Mouse (Mus musculus) kidney, embryonic 16.5 days (tissue): Measurements from ENCODE around the gene Gpr37l1. TPM values are rescaled to one million over a fixed set of nuclear protein-coding genes. Genes with fewer than 3 reads are reported as not detected.

Source experiments
- ATAC-seq: fragments of 200-750 bp; cut with Nextera tagmentation; 2 replicates; pipeline ENCODE4 v1.8.0; 2017; ENCODE audit warnings: moderate TSS enrichment; ENCODE audit not compliant: low FRiP score, low TSS enrichment
- H3K27ac ChIP-seq: fragments of 300-500 bp; sonication (generic); 2 replicates; pipeline ENCODE4 v1.5.1; 2014; ENCODE audit warnings: low read length
- H3K27me3 ChIP-seq: fragments of 300-500 bp; sonication (generic); 2 replicates; pipeline ENCODE4 v1.6.1; 2014; ENCODE audit warnings: low read length, control low read depth, mixed read lengths; ENCODE audit not compliant: insufficient read depth
- H3K36me3 ChIP-seq: fragments of 300-500 bp; sonication (generic); 2 replicates; pipeline ENCODE4 v1.6.1; 2014; ENCODE audit warnings: low read length, control low read depth, mixed read lengths; ENCODE audit not compliant: insufficient read depth
- H3K4me1 ChIP-seq: fragments of 300-500 bp; sonication (generic); 2 replicates; pipeline ENCODE4 v1.6.1; 2014; ENCODE audit warnings: low read length, control low read depth, mixed read lengths; ENCODE audit not compliant: insufficient read depth
- H3K4me2 ChIP-seq: fragments of 300-500 bp; sonication (generic); replicated peaks from 2 replicates; pipeline ENCODE4 v1.6.1; 2014; ENCODE audit warnings: low read depth, low read length
- H3K4me3 ChIP-seq: fragments of 300-500 bp; sonication (generic); 2 replicates; pipeline ENCODE4 v1.5.1; 2014; ENCODE audit warnings: mild to moderate bottlenecking, low read length
- H3K9ac ChIP-seq: fragments of 300-500 bp; sonication (generic); replicated peaks from 2 replicates; pipeline ENCODE4 v1.6.1; 2014; ENCODE audit warnings: low read length
- H3K9me3 ChIP-seq: fragments of 300-500 bp; sonication (generic); 2 replicates; pipeline ENCODE4 v1.6.1; 2016; ENCODE audit warnings: low read length, control low read depth
- WGBS: fragments of 180-500 bp; shearing (Covaris S2); extraction: QIAGEN DNeasy Blood & Tissue Kit; methylation state at CpG from one replicate; pipeline ENCODE4 v1.1.7; 2014; 5-methylcytosine and 5-hydroxymethylcytosine counted together
- polyA plus RNA-seq: library from polyadenylated mRNA; unstranded; fragments of >200 nt; fragmentation: Nextera tagmentation; extraction: Ambion mirVana; gene quantifications from 2 replicates; pipeline ENCODE4 v1.2.1, GENCODE M21; 2015

The Gpr37l1 gene
- polyA plus RNA-seq, 1 experiment from 2014 or later = not detected

GRCm38 (mm10) chr1:135139906-135140305 lies 27.6 kb downstream of the Gpr37l1 start:
- Histone ChIP-seq H3K36me3 (no peaks in the 10 kb centered on the region), H3K4me1 (no peaks in the 10 kb centered on the region), H3K27me3 (no peaks in the 10 kb centered on the region), H3K4me2 (no peak overlapping the region), H3K9ac (no peak overlapping the region), H3K9me3 (no peaks in the 10 kb centered on the region), H3K4me3 (no peak overlapping the region), H3K27ac (no peak overlapping the region)
- 63% methylated on average over 2 of the region's 2 CpGs for WGBS
- ATAC-seq = no peak

GRCm38 (mm10) chr1:135136500-135136899 lies 31.0 kb downstream of the Gpr37l1 start:
- Histone ChIP-seq H3K27me3 (no peaks in the 10 kb centered on the region), H3K4me1 (peaks cover 9% of the 10 kb centered on the region; the same call in 1 of the 2 replicates), H3K9me3 (no peaks in the 10 kb centered on the region), H3K9ac (no peak overlapping the region), H3K36me3 (no peaks in the 10 kb centered on the region), H3K4me2 (no peak overlapping the region), H3K4me3 (no peak overlapping the region), H3K27ac (no peak overlapping the region)
- 3% methylated on average over 1 of the region's 1 CpGs for WGBS
- ATAC-seq = no peak

- no peak overlapping the region for H3K4me2 ChIP-seq
- H3K27ac ChIP-seq = no peak overlapping the region
- H3K4me3 ChIP-seq = no peak overlapping the region
- H3K4me1 ChIP-seq = peaks cover 15% of the 10 kb centered on the region; the same call in 1 of the 2 replicates
- H3K9ac ChIP-seq = no peak overlapping the region
- WGBS = 90% methylated on average over 8 of the region's 8 CpGs
- no peaks in the 10 kb centered on the region for H3K9me3 ChIP-seq
- no peaks in the 10 kb centered on the region for H3K36me3 ChIP-seq
- ATAC-seq = no peak
- H3K27me3 ChIP-seq = no peaks in the 10 kb centered on the region
Measured at GRCm38 (mm10) chr1:135135111-135135787, 32.2 kb downstream of the Gpr37l1 start.

GRCm38 (mm10) chr1:135133678-135134435 lies 33.6 kb downstream of the Gpr37l1 start:
- no peaks in the 10 kb centered on the region for H3K27me3 ChIP-seq
- no peaks in the 10 kb centered on the region for H3K9me3 ChIP-seq
- no peak overlapping the region for H3K27ac ChIP-seq
- no peak overlapping the region for H3K9ac ChIP-seq
- no peak overlapping the region for H3K4me3 ChIP-seq
- ATAC-seq = no peak
- WGBS = 78% methylated on average over 10 of the region's 10 CpGs
- H3K36me3 ChIP-seq = no peaks in the 10 kb centered on the region
- no peak overlapping the region for H3K4me2 ChIP-seq
- H3K4me1 ChIP-seq = peaks cover 19% of the 10 kb centered on the region; the same call in 1 of the 2 replicates

GRCm38 (mm10) chr1:135132893-135133369 lies 34.5 kb downstream of the Gpr37l1 start:
- Histone ChIP-seq H3K36me3 (no peaks in the 10 kb centered on the region), H3K9me3 (no peaks in the 10 kb centered on the region), H3K4me3 (no peak overlapping the region), H3K27ac (no peak overlapping the region), H3K27me3 (no peaks in the 10 kb centered on the region), H3K4me2 (no peak overlapping the region), H3K4me1 (peaks cover 22% of the 10 kb centered on the region), H3K9ac (no peak overlapping the region)
- no peak for ATAC-seq
- WGBS = 80% methylated on average over 9 of the region's 9 CpGs

GRCm38 (mm10) chr1:135132473-135132872 lies 35.0 kb downstream of the Gpr37l1 start, which contains the start of gene Ptpn7:
TSS of gene Ptpn7 (plus strand) at chr1:135132700.
- no peaks in the 10 kb centered on the region for H3K9me3 ChIP-seq
- no peak within 1 kb of the TSS for H3K4me2 ChIP-seq
- H3K27me3 ChIP-seq = no peaks in the 10 kb centered on the region
- H3K27ac ChIP-seq = peak within 1 kb of the TSS; percentile 46; the same call in 1 of the 2 replicates
- whole genome bisulfite sequencing = 33% methylated on average over 10 of the region's 10 CpGs
- peaks cover 26% of the 10 kb centered on the region for H3K4me1 ChIP-seq
- no peak within 1 kb of the TSS for H3K9ac ChIP-seq
- 0 out of 2 replicates have a peak, but pooled peaks have one; percentile 14 for ATAC-seq
- H3K4me3 ChIP-seq = no peak within 1 kb of the TSS
- no peaks in the 10 kb centered on the region for H3K36me3 ChIP-seq

- Histone ChIP-seq H3K9ac (peak overlapping the region; percentile 23; the same call in 1 of the 2 replicates), H3K27ac (peak overlapping the region; percentile 46; the same call in 1 of the 2 replicates), H3K9me3 (no peaks in the 10 kb centered on the region), H3K36me3 (no peaks in the 10 kb centered on the region), H3K4me1 (peaks cover 33% of the 10 kb centered on the region), H3K4me2 (no peak overlapping the region), H3K27me3 (no peaks in the 10 kb centered on the region), H3K4me3 (no peak overlapping the region)
- 45% methylated on average over 8 of the region's 8 CpGs for WGBS
- ATAC-seq = no peak
Measured at GRCm38 (mm10) chr1:135131560-135131959, 35.9 kb downstream of the Gpr37l1 start.

- WGBS = 25% methylated on average over 6 of the region's 6 CpGs
- 0 out of 2 replicates have a peak, but pooled peaks have one; percentile 17 for ATAC-seq
- Histone ChIP-seq H3K36me3 (no peaks in the 10 kb centered on the region), H3K27me3 (no peaks in the 10 kb centered on the region), H3K4me1 (peaks cover 38% of the 10 kb centered on the region), H3K9me3 (no peaks in the 10 kb centered on the region), H3K9ac (peak overlapping the region; percentile 23; the same call in 1 of the 2 replicates), H3K4me2 (no peak overlapping the region), H3K27ac (peak overlapping the region; percentile 46; the same call in 1 of the 2 replicates), H3K4me3 (no peak overlapping the region)
Measured at GRCm38 (mm10) chr1:135131034-135131433, 36.4 kb downstream of the Gpr37l1 start.

- Histone ChIP-seq H3K36me3 (no peaks in the 10 kb centered on the region), H3K4me3 (no peak overlapping the region), H3K4me2 (no peak overlapping the region), H3K4me1 (peaks cover 40% of the 10 kb centered on the region), H3K9ac (no peak overlapping the region), H3K27me3 (0 out of 2 replicates have a peak, but pooled peaks cover under 1% of the 10 kb centered on the region), H3K27ac (no peak overlapping the region), H3K9me3 (no peaks in the 10 kb centered on the region)
- ATAC-seq = no peak
- WGBS = 65% methylated on average over 2 of the region's 2 CpGs
Measured at GRCm38 (mm10) chr1:135130376-135131018, 37.0 kb downstream of the Gpr37l1 start.
